Mouse (Mus musculus): ENCODE measurements at regions not wholly inside any gene's neighbourhood (a gene's known extent, or its start where the extent isn't known, plus 50 kb on each side); places are given as distances from the start of the nearest gene placed in this dataset.

DNA sequence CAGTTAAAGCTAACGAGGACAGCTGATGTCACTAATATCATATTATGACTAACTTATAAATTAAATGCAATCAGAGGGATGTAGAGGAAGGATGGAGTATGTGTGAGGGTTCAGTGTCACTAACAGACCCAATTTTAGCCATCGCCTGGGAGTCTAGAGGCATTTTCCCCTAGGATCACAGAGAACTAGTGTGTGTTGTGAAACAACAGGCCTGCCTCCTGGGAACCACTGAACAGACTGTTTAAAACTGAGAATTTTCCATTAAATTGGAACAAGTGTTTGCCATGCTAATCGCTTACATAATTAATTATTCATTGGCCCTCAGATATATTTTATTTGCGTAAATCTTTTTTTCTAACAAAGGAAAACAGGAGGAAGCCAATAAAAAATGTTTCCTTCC lies 185.5 kb upstream of the Gm5148 start:
- DNase-seq, result no peak

DNA sequence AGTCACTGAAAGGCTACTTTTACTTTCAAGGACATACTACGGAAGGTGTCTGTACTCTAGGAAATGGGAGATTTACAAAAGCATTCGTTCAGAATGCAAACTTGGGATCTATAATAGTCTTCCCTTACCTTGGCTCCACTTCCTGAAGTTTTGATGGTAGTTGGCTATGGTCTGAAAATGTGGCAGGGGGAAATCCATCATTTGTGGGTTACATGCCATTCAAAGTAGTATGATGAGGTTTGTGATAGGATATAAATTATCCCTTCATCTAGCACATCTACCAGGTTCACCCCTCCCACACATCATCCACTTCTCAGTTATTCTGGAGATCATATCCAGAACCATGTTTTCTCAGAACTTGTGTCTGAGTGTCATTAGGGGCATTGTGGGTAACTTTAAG lies 184.7 kb upstream of the Gm5148 start:
- no peak for DNase-seq

DNA sequence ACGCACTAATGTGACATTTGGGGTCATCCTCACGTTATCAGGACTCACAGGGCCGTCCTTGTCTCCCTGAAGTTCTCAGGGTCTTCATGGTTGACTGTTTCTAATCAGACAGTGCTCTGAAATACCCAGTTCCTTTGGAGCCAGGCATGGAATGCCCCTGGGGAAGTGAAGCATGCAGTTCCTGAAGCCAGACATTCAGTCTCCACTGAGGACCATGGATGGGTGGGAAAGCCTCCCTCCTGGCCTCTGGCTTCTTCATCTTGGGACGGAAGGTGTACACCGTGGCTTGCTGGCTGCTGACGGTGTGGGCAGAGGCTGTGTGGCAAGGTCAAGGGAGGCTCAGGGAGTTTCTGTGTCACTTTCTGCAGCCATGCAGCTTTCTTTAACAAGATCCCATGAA lies 184.2 kb upstream of the Gm5148 start:
- DNase-seq, result no peak

DNA sequence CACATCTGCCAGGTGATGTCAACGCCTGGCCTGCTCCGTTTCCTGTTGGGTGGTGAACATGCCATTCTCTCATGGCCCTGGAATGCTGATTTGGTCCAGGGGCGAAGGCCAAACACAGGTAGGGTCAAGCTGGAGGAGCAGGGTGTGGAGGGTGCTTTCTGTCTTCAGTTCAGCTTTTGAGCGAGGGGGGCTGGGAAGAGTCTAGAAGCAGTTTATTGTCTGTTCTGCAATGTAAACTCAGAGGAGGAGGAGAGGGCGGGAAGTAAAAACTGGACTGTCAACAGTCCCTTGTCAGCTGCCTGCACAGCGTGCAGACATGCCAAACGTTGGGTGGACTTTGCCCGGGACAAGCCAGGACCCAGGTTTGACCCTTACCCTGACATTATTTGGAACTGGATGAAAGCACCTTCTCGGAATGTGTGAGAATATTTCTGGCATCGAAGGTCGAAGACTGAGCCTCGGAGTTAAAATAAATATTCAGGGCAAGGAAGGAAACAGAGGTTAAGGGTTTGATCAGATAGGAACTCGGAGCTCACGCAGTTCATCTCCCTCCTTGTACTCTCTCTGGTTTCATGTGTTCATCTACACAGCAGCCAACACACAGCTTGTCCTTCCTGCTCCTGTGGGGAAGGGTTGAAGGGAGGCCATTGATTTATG lies 183.3 kb upstream of the Gm5148 start:
- peak; percentile 8 to 9 for DNase-seq

DNA sequence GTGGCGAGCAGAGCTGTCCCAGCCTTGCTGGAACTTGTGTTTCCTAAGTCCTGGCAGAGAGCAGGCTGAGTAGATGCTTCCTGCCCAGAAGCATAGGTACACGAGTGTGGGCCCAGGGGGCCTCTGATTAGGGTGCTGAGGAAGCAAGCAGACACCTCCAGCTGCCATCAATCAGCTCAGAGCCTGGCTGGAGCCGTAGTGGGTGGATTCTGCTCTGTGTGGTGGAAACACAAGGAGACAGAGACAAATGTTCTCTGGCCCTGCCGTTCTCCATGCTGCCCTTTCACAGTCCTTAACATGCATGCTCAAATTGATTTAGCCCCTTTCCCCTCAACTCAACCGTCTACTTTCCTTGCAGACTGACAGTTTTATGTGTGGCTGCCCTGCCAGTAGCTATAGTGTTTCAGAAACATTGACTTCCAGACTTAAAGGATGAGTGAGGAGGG lies 182.5 kb upstream of the Gm5148 start:
- DNase-seq, result peak; percentile 9 to 34

DNA sequence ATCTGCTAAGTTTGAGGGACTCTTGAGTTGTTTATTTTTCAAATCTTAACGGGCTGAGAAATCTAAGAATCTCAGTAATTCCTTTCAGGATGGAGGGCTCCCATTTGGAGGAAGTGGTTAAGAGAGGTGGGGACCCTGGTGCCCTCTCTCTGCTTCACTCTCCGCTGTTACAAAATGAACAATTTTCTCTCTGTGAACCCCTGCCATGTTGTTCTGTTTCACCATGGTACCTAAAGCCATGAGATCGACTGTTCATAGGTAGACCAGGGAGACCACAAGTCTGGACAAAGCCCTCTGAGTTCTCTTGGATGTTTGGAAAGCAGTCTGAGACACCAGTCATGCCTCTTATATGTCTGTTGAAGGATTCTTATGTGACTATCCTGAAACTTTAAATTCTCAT lies 179.9 kb upstream of the Gm5148 start:
- no peak for DNase-seq

DNA sequence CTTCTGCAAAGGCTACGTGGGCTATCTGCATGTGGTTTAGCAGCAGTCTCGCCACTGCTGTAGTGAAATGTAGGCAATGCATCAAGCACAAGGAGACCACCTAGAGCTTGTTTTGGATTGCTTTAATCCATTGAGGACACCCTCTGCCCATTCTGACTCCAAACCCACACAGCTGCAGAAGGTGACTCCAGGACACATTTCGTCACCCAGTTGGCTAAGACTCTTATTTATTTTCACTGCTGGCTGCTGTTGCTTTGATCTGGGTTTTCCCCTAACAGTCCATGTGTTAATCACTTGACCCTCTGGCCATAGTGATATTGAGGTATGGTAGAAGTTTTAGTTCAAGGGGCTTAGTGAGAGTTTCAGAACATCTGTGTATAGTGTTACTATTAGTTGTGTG lies 179.2 kb upstream of the Gm5148 start:
- no peak for DNase-seq

DNA sequence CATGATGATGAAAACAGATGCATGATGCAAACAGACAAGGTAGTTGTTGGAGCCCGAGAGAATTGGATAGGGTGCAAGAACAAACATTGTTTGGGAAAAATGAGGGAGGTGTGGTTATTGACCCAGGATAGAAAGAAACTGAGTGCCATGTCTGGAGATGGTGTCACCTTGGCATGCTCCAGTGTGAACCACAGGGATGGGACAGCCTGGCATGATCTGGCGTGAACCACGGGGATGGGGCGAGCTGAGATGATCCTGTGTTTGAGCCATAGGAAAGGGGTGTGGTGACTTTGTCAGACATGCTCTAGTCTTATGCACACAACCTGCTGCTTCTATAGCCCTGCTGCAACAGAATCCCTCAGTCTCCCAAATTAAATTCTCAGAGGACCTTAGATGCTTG lies 178.7 kb upstream of the Gm5148 start:
- no peak for DNase-seq

DNA sequence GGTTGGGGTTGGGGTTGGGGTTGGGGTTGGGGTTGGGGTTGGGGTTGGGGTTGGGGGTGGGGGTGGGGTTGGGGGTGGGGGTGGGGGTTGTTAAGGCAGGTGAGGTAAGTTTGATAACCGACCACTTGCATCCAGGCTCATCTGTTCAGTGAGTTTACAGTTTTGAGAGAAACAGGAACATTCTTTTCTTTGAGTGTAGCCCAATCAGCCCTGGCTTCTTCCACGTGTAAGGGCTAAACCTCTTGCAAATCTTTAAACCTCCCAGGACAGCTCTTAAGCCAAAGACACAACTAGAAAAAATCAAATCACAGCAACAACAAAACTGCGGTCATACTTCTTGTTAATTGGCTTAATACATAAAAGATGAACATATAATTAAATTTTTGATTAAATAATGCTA lies 173.1 kb upstream of the Gm5148 start:
- no peak for DNase-seq

DNA sequence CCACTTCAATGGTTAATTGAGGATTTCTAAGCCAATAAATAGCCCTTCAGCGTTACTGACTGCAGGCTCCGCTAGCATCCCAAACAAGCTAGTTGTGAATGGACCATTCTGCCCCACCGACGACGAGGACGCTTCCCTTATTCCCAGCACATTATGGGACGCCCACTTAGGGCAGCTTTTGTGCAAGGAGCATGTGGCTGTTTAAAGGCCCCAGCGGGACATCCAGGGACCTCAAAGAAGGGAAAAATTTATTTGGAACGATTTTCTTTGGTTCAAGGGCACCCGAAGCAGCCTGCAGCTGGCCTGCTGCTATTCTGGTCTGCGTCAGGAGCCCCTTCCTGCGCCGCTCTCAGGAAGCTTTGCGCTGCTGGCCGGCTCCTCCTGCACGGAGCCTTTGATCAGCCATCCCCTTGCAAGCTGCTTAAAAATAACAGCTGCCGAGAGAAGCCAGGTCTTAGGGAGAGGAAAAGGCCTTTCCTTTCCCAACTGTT lies 172.6 kb upstream of the Gm5148 start:
- DNase-seq, result peak; percentile 34 to 55

DNA sequence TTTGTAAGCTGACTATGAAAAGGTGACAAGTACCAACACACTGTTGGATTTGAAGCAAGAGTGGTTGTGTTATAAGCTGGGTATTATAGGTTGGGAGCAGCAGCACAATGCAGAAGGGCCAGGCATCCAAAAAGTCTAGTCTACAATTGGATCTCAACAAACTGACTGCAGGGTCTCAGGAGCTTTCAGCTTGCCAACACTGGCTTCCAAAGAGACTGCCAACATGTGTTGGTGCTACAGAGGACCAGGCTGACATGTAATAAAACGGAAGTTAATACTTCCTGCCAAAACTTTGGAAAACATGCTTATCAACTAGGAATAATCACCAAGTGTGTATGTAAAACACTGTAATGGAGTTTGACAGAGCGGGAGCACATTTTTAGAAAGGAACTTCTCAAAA lies 170.3 kb upstream of the Gm5148 start:
- no peak for DNase-seq

DNA sequence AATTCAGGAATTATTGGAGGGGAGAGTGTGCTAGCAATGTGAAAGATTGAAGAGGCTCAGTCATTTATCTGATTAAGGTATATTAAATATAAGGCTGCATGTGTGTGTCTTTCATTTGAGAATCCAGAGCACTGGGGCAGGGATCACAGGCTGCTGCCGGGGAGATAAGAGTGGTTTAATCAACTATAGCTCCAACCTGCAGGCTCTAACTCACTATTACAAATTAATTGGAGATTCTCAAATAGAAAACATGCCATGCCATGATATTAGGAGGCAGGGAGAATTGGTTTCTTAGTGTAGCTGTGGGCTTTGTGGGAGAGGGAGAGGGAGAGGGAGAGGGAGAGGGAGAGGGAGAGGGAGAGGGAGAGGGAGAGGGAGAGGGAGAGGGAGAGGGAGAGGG lies 165.9 kb upstream of the Gm5148 start:
- no peak for DNase-seq

DNA sequence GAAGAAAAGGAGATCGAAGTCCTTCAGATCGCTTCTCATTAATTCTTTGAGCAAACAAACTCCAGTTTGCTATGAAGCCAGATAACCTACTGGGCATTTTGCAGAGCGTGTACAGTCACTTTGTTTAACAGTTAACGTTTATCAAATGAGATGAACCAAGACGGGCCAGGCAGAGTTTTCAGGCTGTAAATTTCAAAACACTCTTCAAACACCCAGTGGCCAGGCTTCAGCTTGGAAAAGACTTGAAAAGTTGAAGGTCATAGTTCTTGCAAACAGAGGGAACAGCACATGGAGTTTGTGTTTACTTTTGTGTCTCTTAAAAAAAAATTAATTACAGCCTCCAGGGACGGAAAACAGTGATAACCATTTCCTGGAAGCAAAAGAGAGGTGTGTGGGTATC lies 164.2 kb upstream of the Gm5148 start:
- DNase-seq, result no peak

DNA sequence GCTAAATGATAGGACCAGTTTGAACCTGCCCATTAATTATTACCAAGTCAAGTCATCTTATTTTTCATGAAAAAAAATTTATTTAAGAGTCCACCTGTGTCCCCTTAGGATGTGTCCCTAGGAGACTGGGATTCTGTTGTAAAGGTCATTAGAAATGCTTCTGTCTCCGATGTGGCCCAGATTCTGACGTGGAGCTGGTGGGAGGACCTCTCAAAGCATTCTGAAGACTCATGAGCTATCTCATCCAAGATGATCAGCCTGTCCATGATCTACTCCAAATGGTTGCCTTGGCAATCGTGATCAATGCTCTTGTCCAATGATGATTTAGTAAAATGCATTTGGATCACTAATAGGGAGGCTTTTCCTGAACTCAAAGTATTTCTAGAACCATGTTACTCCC lies 163.4 kb upstream of the Gm5148 start:
- DNase-seq, result no peak

DNA sequence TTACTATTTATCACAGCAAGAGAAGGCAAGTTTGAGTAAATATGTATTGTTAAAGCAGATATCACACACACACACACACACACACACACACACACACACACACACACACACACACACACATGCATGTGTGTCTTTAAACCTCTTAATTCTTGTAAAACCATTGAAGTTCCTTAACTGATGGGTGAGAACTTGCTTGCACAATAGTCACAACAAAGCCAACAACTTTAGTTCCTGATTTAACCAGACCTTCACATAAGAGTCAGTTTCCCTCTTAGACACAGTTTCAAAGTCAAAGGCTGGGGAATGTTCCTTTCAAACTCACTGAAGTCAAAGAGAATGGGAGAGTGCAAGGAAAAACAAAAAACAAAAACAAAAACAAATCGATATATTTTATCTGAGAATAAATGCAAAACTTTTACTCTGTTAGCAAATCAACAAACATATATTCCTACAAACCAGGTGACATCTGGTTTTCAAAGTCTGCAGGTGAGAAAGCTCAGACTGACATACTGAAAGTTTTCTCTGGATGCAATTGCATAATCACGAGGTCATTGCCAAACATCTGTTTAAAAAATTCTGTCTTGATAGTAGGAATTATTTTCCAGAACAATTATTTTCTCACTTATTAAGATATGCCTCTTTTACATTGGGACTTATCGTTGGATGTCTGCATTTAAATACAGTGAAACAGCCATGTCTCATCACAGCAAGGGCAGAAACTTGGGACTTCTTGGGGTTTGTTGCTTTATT lies 162.6 kb upstream of the Gm5148 start:
- no peak for DNase-seq

DNA sequence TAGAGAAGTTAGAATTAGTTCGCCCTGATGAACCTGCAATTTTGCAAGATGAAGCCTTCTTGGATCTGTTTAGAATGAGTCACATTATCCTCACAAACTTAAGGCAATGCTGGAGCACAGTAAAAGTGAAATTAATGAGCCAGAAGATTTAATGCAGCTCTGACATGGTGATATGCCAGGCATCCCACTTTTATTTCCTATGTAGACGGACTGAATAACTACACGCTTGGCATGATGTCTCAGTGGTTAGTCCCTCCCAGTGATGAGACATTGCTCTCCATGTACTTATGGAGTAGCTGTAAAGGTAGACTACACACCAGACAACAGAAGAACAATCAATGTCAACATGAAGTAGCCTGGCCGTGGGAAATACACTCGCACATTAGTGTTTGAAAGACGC lies 161.5 kb upstream of the Gm5148 start:
- no peak for DNase-seq

DNA sequence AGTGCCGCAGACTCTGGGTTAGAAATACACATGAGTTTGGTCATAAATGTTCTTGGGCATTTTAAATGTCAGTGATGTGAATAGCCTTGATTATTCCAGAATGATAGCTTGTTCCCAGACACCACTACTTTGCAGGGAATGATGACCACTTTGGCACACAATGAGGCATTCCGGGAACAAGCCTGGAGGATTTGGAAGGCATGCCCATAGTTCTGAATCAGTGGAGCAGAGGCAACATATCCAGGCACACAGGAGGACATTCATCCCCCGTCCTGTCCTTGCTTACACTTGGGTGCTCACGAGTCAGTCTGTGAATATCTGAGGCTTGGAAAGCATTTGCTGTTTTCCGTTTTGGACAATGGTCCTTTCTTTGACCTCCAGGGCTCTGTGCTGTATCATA lies 158.1 kb upstream of the Gm5148 start:
- no peak for DNase-seq

DNA sequence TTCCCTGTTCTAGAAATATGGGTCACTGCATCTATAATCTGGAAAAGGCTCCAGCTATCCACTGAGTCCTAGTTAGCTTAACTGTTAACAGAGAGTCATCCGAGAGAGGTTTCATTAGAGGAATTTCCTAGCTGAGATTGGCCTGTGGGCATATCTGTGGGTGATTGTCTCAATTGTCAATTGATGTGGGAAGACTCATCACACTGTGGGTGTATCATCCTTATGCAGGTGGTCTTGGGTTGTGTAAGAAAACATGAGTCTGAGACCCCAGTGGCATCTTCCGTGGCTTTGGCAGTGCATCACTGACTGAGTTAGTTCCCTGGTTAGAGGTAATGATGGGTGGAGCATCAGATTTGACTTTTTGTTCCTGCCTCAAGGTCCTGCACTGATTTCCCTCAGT lies 156.7 kb upstream of the Gm5148 start:
- no peak for DNase-seq

DNA sequence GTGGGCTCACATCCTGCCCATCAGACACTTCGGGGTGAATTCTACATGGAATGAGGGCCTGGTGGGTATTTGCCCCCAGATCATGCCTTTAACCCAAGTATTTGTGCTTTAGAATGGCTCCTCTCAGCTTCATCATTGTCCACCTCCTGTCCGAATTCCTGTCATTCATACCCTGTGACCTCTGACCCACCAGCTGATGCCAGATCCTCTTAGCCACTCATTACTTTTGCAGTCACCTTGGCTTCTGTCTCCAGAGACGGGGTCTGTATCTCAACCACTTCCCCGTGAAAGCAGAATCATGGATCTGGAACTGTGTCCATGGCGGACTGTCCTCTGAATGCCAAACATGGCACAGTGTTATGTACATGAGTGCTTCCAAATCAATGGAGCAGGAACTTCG lies 154.8 kb upstream of the Gm5148 start:
- DNase-seq, result no peak

DNA sequence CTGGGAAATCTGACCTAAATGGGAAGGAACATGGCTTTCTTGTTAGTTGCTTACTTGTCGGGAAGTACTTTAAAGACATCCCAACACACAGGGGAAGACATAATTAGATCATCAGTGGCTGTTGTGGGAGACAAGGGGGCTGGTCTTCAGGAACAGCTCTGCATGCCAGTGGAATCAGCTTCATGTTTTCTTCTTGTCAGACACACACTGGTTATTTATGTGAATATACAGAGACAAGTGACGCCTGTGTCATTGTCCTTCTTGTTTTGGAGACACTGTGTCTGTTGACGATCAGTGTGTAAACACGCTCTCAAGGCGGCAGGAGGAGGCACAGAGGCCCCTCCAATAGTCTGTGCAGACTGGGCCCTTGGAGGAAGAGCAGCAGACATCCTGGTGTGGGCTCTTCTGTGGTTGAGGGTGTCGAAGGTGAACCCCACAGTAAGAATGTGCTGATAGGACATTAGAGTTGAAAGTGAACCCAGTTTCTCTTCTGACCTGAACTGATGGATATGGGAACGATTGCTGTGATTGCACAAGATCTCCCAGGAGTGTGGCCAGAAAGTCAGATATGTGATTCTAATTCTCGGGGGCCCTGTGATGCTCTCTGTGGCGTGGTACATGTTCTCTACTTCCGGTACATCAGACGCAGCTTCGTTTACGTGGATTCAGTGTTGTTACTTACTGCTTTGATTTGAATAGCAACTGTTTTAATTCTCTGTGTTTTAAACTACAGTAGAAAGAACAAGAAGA lies 151.9 kb upstream of the Gm5148 start:
- DNase-seq, result no peak

DNA sequence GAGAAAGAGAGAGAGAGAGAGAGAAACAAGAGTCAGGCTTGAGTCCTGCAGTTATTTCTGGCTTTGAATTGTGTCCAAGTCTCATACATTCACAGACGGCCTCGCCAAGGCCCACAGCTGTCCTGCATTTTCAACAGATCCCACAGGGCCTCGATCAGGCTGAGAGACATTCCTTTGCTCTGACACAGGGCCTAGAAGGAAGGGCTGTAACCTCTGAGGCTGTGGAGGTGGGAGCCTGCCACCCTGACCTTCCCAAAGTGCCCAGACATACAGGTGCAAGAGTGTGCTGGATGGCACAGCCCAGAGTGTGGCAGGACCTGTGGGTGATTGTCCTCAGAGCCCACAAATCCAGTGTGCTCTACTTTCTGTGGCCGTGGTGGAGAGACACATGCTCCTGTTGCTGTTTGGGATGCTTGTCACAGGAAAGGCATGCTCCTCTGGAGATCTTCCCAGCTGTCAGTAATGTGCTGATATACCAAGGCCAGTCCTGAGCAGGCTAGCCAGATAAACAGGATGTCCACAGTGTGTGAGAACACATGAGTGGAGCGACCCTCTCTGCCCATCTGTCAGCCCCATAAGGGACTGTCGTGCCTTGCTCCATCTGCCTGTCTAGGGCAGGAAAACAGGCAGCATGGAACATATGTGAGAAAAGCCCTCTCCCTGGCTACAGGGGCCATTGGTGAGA lies 151.2 kb upstream of the Gm5148 start:
- no peak for DNase-seq

DNA sequence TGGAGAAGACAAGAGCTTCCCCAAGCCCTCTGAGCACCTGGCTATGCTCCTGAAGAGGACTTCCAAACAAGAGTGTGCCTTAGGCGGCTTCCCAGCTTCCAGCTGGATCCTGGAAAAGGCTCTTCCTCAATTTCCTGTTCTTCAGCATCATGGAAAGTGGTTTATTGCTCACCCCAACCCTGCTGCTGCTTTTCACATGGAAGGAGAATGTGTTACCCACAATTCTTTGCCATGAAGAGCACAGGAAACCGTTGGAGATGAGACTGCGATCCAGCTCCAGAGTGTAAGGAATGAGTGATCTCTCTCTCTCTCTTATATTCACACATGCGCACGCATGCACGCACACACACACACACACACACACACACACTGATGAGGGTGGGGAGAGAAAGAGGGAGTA lies 150.6 kb upstream of the Gm5148 start:
- DNase-seq, result no peak

DNA sequence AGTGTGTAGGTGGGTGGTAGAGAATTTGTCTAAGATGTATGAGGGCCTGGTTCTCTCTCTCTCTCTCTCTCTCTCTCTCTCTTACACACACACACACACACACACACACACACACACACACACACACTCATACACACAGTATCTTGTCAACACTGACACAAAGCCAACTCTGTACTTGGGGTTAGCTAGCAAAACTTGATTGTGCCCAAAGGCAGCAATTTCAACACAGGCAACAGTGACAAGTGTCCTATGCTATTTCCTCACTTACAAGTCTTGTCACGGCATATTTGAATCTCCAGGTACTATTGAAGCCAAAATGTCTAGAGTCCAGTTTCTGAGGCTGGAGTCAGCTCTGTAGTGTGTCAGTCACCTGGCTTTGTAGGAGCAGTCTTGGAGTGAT lies 150.1 kb upstream of the Gm5148 start:
- DNase-seq, result no peak

Data from thymus, postnatal 36 days (tissue).